Mouse (Mus musculus) liver, postnatal 0 days (tissue): ENCODE measurements at regions not wholly inside any gene's neighbourhood (a gene's known extent, or its start where the extent isn't known, plus 50 kb on each side); places are given as distances from the start of the nearest gene placed in this dataset.

ENCODE experiments used
- ATAC-seq: fragments of 200-750 bp; cut with Nextera tagmentation; 2 replicates; pipeline ENCODE4 v1.8.0; 2017; ENCODE audit warnings: mild to moderate bottlenecking, moderate library complexity
- DNase-seq: peaks from one replicate; pipeline ENCODE4 v3.0.0-alpha.2; 2016
- H3K27ac ChIP-seq: fragments of 300-500 bp; sonication (generic); 2 replicates; pipeline ENCODE4 v1.5.1; 2014; ENCODE audit warnings: antibody characterized with exemption, moderate library complexity, mild to moderate bottlenecking, low read depth
- H3K27me3 ChIP-seq: fragments of 300-500 bp; sonication (generic); 2 replicates; pipeline ENCODE4 v1.6.1; 2014; ENCODE audit warnings: low read length, control low read depth, mixed read lengths; ENCODE audit not compliant: insufficient read depth
- H3K36me3 ChIP-seq: fragments of 300-500 bp; sonication (generic); replicated peaks from 2 replicates; pipeline ENCODE4 v1.6.1; 2014; ENCODE audit warnings: mild to moderate bottlenecking, control low read depth, low read length, moderate library complexity, mixed read lengths; ENCODE audit not compliant: insufficient read depth
- H3K4me1 ChIP-seq: fragments of 300-500 bp; sonication (generic); 2 replicates; pipeline ENCODE4 v1.6.1; 2014; ENCODE audit warnings: antibody characterized with exemption, mild to moderate bottlenecking, control low read depth; ENCODE audit not compliant: insufficient read depth
- H3K4me2 ChIP-seq: fragments of 300-500 bp; sonication (generic); 2 replicates; pipeline ENCODE4 v1.6.1; 2014; ENCODE audit warnings: low read depth, mild to moderate bottlenecking, low read length, moderate library complexity, mixed read lengths
- H3K4me3 ChIP-seq: fragments of 300-500 bp; sonication (generic); 2 replicates; pipeline ENCODE4 v1.5.1; 2014; ENCODE audit warnings: low read depth, low read length
- H3K9ac ChIP-seq: fragments of 300-500 bp; sonication (generic); replicated peaks from 2 replicates; pipeline ENCODE4 v1.6.1; 2014; ENCODE audit warnings: mild to moderate bottlenecking, moderate library complexity
- H3K9me3 ChIP-seq: fragments of 300-500 bp; sonication (generic); 2 replicates; pipeline ENCODE4 v1.6.1; 2016; ENCODE audit warnings: mild to moderate bottlenecking, control low read depth, low read length, mixed read lengths
- CTCF ChIP-seq: sonication (generic); IDR thresholded peaks from 2 replicates; pipeline ENCODE4 v1.5.1; 2016; ENCODE audit warnings: antibody characterized with exemption, low read depth
- EP300 ChIP-seq: IDR thresholded peaks from 2 replicates; pipeline ENCODE4 v1.6.1; 2016; ENCODE audit warnings: antibody characterized with exemption, low read depth, mild to moderate bottlenecking
- WGBS: fragments of 180-500 bp; shearing (Covaris S2); extraction: QIAGEN DNeasy Blood & Tissue Kit; methylation state at CpG from one replicate; pipeline ENCODE4 v1.1.7; 2014; ENCODE audit not compliant: insufficient replicate concordance; 5-methylcytosine and 5-hydroxymethylcytosine counted together

- Histone ChIP-seq H3K9me3 (no peaks in the 10 kb centered on the region), H3K4me2 (no peak overlapping the region), H3K36me3 (no peaks in the 10 kb centered on the region), H3K9ac (no peak overlapping the region), H3K27me3 (no peaks in the 10 kb centered on the region), H3K4me1 (no peaks in the 10 kb centered on the region), H3K27ac (no peak overlapping the region), H3K4me3 (no peak overlapping the region)
- ATAC-seq (no peak), DNase-seq (no peak)
- WGBS: 75% methylated on average over 7 of the region's 7 CpGs
- no peak for TF ChIP-seq EP300
Observed at GRCm38 (mm10) chr2:108789166-108789565, 491.4 kb upstream of the Kif18a start.

- DNase-seq (no peak), ATAC-seq (no peak)
- H3K9me3 ChIP-seq: no peaks in the 10 kb centered on the region
- H3K27me3 ChIP-seq: no peaks in the 10 kb centered on the region
- TF ChIP-seq CTCF (no peak), EP300 (no peak)
- no peaks in the 10 kb centered on the region for H3K36me3 ChIP-seq
- H3K4me1 ChIP-seq: no peaks in the 10 kb centered on the region
- no peak overlapping the region for H3K4me2 ChIP-seq
- no peak overlapping the region for H3K27ac ChIP-seq
- WGBS: 63% methylated on average over 2 of the region's 2 CpGs
- no peak overlapping the region for H3K4me3 ChIP-seq
- no peak overlapping the region for H3K9ac ChIP-seq
Observed at GRCm38 (mm10) chr2:108795145-108795544, 485.4 kb upstream of the Kif18a start.

GRCm38 (mm10) chr2:108796816-108797581, 483.5 kb upstream of the Kif18a start:
- TF ChIP-seq CTCF (no peak), EP300 (no peak)
- ATAC-seq (no peak), DNase-seq (no peak)
- WGBS: 86% methylated on average over 2 of the region's 2 CpGs
- Histone ChIP-seq H3K9me3 (no peaks in the 10 kb centered on the region), H3K9ac (no peak overlapping the region), H3K27me3 (no peaks in the 10 kb centered on the region), H3K4me3 (no peak overlapping the region), H3K36me3 (no peaks in the 10 kb centered on the region), H3K27ac (no peak overlapping the region), H3K4me2 (no peak overlapping the region), H3K4me1 (no peaks in the 10 kb centered on the region)

GRCm38 (mm10) chr2:108812367-108812766, 468.2 kb upstream of the Kif18a start:
- no peak overlapping the region for H3K4me3 ChIP-seq
- DNase-seq (no peak), ATAC-seq (no peak)
- H3K27me3 ChIP-seq: no peaks in the 10 kb centered on the region
- no peak overlapping the region for H3K27ac ChIP-seq
- no peak overlapping the region for H3K4me2 ChIP-seq
- no peak for TF ChIP-seq CTCF
- no peak for TF ChIP-seq EP300
- H3K9me3 ChIP-seq: no peaks in the 10 kb centered on the region
- H3K4me1 ChIP-seq: no peaks in the 10 kb centered on the region
- no peaks in the 10 kb centered on the region for H3K36me3 ChIP-seq
- H3K9ac ChIP-seq: no peak overlapping the region

- ATAC-seq: no peak
- Histone ChIP-seq H3K9ac (no peak overlapping the region), H3K9me3 (no peaks in the 10 kb centered on the region), H3K4me2 (no peak overlapping the region), H3K4me3 (no peak overlapping the region), H3K27ac (no peak overlapping the region), H3K27me3 (no peaks in the 10 kb centered on the region), H3K4me1 (no peaks in the 10 kb centered on the region), H3K36me3 (no peaks in the 10 kb centered on the region)
- TF ChIP-seq EP300 (no peak), CTCF (no peak)
- no peak for DNase-seq
- WGBS: 45% methylated on average over 6 of the region's 6 CpGs
Observed at GRCm38 (mm10) chr2:108813040-108813566, 467.4 kb upstream of the Kif18a start.

GRCm38 (mm10) chr2:108816579-108816978, 464.0 kb upstream of the Kif18a start:
- TF ChIP-seq EP300 (no peak), CTCF (no peak)
- Histone ChIP-seq H3K36me3 (no peaks in the 10 kb centered on the region), H3K27ac (no peak overlapping the region), H3K27me3 (no peaks in the 10 kb centered on the region), H3K9me3 (no peaks in the 10 kb centered on the region), H3K9ac (no peak overlapping the region), H3K4me1 (no peaks in the 10 kb centered on the region), H3K4me2 (no peak overlapping the region), H3K4me3 (no peak overlapping the region)
- no peak for DNase-seq
- no peak for ATAC-seq

GRCm38 (mm10) chr2:108824025-108824424, 456.5 kb upstream of the Kif18a start:
- Histone ChIP-seq H3K4me1 (no peaks in the 10 kb centered on the region), H3K36me3 (no peaks in the 10 kb centered on the region), H3K4me3 (no peak overlapping the region), H3K27me3 (no peaks in the 10 kb centered on the region), H3K4me2 (no peak overlapping the region), H3K9ac (no peak overlapping the region), H3K9me3 (no peaks in the 10 kb centered on the region), H3K27ac (no peak overlapping the region)
- DNase-seq: no peak
- no peak for TF ChIP-seq EP300
- no peak for TF ChIP-seq CTCF
- ATAC-seq: no peak
